Mouse (Mus musculus): Measurements from ENCODE around the gene Thrap3.
A peak's percentile ranks its signal among the peaks of the same experiment; 100 is the strongest.
"Not testable (repeated sequence)": the region's sequence is repeated elsewhere in the genome, so short reads cannot be mapped to it uniquely, and the experiment has no call there.

The Thrap3 gene

DNA sequence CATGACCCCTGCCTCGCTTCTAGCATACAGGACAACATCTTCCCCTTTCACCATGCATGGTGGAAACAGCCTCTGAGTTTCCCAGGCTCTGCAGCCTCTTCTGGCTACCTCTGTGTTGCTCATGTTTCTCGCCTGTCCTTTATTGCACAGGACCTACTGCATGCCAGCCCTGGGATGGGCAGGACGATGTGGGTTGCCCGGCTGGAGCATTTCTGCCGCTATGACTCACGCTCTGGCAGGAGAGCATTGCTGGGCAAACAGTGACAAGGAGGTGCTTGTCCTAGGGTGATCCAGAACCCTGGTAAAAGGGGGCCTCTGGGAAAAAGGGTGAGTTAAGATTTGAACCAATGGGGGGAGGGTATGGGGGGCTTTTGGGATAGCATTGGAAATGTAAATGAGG, 15.2 kb upstream of the Thrap3 start:
- no peak for DNase-seq

DNA sequence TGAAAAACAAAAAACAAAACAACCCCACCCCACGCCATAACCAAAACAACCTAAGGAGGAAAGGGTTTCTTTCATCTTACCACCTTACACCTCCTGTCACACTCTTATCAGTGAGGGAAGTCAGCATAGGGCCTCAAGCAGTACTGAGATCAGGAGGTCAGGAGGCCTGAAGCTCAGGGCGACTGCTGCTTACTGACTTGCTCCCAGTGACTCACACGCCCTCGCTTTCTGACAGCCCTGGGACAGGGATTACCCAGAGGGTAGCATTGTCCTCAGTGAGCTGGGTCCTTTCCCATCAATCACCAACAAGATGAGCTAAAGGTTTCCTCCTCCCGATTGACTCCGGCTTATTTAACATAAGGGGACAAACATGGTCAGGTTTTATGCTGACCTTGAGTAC, 4.5 kb upstream of the Thrap3 start:
- DNase-seq, result no peak

DNA sequence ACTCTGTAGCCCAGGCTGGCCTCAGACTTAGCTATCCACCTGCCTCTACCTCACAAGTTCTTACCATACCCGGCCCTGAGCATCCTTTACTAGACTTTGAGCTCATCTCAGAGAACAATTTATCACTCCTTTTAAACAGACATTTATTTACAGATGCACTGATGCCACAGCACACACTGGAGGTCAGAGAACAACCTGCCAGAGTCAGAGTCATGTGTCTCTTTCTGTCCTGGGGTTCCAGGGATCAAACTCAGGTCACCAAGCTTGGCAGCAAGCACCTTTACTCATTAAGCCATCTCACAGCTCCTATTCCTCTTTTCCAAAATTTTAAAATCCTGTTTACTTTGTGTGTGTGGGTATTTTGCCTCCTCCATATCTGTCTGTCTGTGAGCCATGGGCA, 2.8 kb upstream of the Thrap3 start:
- DNase-seq, result no peak

DNA sequence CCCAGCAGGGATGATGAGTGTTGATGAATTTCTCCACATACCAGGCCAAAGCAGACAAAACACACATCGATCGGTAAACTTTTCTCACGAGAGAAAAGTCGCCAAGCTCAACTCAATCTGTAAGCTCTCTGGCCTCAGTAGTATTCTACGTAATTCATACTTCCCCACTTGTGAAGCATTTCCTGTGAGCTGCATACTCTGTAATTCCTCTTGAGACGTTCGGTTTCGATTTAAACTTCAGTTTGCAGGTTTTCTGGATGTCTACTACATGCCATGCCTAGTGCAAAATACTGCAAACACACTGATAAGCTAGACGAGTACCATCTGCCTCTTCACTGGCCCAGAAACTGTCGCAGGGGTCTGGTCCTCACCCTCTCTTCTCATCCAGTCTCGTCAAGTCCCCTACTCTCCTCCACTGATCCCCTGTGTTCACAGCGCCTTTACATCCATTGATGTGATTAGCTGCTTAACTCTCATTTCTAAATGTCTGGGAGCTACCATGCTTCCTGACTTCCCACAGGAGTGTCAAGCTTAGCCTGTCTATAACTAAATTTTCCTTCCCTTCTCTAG, 2.2 kb upstream of the Thrap3 start:
- DNase-seq, result no peak

DNA sequence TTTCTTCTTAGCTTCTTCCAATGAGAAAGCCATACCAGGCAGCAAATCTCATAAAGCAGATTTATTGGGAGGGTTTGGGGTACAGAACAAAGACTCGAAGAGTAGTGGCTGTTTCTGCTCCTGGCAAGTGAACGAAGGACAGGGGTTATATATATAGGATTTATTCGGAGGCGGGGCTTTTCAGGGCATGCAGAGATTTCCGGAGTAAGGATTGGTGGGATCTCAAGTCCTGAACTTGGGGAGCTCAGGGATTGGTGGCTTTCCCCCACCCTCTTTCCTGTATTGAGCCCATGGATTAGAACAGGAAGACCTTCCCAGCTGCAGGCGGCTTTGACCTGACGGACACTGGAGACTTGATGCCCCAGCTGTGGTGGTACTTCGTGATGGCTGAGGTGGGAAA, 1.5 kb upstream of the Thrap3 start:
- DNase-seq, result no peak

DNA sequence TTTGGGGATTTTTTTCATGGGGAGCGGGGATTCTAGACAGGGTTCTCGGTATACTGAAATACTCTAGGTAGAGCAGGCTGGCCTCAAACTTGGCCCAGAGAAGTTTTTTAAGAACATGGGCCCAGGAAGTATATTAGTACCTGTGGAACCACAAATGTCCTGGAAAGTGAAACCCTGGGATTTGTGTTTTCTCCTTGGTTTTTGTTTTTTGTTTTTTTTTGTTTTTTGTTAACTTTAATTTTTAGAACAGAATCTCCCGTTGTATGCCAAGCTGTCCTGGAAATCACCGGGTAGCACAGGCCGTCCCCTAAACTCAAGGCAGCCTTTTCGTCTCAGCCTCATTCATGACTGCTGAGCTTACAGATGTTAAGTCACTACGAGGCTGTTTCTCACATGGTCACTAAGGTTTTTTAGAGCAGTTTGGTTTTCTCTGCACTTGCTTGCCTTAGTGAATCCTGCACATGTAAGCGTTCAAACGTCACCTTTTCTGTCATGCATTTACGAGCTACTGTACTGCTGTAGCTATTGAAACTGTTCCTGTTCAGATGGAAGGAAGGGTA, 856 bp upstream of the Thrap3 start:
- DNase-seq, result no peak

DNA sequence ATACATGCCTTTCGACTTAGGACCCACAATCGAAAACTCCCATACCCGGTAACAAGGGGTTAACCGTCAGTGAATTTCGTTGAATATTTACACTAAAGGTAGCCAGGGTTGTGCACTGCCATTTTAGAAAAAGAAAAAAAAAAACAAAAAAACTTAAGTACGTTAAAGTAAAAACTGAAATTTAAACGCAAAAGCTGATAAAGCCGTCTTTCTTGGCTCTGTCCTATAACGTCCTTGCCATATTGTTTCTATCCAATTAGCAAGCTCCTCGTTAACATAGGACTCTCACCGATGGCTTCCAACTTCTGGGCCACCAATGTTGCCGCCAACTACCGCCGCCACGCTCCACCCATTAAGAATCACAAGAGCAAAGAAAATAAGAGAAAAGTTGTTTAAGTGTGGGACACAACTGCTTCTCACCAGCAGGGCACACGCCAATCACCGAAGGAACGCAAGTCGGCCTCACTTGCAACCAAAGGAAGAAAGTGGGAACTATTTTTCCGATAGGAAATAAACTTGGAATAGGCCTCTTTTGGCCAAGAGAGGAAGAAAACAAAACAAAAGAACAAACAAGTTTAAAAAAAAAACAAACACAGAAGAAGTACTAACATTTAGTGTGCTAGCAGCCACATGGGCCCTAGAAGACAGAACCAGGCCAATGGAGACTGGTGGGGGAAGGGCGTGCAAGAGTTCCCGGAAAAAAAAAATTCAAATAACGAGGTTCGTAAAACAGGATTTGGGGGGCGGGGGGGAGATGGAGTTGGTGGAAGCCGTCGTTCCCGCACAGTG, 852 bp downstream of the Thrap3 start:
- DNase-seq, result no peak

DNA sequence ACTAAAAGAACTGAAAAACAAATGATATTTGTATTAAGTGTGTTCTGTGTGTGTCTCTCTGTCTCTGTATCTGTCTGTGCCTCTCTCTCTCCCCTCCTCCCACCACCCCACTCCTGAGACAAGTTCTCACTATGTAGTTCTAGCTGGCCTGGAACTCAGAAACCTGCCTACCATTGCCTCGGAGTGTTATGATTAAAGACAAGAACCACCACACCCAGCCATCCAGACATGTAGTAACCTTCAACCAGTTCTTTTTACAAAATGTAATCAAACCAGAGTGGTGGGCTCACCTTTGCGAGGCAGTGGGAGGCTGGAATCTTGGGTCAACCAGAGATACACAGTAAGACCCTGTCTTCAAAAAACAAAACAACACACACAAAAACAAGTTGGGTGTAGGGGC, 1.9 kb downstream of the Thrap3 start:
- DNase-seq, result no peak

DNA sequence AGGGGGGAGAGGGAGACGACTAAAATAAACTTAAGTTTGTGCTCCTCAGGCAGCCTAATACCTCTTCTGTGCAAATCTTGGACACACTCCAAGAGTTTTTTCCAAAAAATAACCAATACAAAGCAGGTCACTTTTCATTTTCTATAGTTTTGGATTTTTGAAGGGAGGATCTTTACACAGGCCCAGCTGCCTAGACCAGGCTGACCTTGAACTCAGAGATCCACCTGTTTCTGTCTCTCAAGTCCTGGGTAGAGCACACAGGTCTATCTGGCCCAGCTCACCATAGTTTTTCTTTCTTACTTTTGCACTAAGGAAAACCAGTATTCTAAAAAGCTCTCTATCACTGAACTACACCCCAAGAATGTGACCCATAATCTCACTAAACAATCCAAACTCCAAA, 2.5 kb downstream of the Thrap3 start:
- DNase-seq, result no peak

DNA sequence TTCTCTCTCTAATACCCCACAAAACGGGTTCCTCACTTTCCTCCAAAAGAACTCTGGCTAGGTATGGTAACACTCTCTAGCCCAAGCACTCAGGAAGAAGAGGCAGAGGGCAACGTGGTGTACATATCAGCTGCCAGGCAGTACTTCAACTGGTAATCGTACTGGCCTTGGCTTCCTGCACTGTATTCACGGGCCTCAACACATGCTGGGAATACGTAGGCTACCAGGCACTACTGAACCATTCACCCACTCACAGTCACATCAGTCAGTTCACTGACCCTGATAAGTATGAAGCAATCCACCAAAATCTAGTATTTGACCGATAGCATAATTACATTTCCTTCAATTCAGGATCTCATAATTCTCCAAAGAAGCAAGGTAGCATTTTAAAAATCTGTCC, 3.0 kb downstream of the Thrap3 start:
- DNase-seq, result no peak

DNA sequence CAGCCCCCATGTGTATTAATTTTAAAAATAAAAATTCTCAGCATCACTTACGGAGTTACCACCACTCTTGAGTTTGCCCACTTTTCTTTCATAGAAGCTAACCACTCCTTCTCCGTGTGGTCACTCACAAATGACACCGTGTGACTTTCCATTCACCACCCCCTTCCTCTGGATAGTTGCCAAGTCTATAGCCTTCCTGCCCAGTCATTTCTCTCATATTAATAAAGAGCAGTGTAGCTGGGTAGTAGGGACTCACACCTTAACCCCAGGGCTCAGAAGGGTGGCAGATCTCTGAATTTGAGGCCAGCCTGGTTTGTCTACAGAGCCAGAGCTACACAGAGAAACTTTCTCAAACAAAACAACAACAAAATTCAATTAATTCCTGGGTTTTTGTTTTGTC, 5.1 kb downstream of the Thrap3 start:
- no peak for DNase-seq

DNA sequence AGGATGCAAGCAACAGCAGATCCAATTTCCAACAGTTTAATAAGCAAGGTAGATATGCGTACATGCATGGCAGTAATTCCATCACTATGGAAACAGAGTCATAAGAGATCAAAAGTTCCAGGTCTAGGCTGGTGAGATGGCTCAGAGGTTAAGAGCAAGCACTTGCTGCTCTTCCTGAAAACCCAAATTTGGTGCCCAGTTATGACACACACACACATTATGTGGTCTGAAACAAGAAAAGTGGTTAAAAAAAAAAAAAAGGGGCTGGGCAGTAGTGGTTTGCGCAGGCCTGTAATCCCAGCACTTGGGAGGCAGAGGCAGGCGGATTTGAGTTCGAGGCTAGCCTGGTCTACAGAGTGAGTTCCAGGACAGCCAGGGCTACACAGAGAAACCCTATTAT, 7.6 kb downstream of the Thrap3 start:
- DNase-seq, result no peak

DNA sequence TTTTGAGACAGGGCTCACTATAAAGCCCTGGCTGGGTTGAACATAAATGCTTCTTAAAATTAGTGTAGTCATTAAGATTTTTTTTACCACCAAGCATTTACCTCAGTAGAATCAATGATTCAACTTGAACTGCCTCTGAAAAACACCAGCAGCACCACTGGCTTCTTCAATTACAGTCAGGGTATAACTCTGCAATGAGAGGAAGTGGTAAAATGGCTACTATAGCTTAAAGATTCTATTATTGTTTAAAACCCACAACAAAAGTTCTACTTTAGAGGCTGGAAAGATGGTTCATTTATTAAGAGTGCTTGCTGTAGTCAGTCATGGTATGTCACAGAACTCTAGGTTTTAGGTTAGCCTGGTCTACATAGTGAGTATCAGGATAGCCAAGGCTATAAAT, 8.3 kb downstream of the Thrap3 start:
- no peak for DNase-seq

DNA sequence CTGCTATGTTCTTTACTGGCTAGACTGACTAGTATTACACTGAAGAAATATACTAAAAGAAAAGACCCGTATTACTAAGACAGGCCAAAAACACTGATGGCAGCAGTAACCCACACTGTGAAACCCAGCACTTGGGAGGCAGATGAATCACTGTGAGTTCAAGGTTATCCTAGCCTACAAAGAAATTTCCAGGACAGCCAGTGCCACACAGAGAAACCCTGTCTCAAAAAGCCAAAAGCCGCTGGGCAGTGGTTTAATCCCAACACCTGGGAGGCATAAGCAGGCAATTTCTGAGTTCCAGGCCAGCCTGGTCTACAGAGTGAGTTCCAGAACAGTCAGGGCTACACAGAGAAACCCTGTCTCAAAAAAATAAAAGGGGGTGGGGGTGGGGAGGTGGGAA, 11.9 kb downstream of the Thrap3 start:
- no peak for DNase-seq

DNA sequence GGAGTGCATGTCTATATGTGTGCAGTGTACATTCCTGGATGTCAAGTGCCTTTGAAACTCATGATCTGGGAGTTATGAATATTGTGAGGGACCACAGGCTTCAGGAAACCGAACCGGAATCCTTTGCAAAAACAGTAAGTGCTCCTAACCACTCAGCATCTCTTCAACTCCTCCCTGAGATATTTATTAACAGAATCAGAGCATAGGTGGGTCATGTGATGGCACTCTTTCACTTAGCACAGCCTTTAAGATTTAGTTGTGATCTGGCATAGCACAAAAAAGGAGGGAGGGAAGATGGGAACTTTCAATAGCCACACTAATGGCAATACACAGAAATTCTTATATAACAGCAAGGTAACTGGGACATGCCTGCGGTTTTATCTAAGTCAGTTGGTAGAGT, 15.5 kb downstream of the Thrap3 start:
- DNase-seq, result no peak

DNA sequence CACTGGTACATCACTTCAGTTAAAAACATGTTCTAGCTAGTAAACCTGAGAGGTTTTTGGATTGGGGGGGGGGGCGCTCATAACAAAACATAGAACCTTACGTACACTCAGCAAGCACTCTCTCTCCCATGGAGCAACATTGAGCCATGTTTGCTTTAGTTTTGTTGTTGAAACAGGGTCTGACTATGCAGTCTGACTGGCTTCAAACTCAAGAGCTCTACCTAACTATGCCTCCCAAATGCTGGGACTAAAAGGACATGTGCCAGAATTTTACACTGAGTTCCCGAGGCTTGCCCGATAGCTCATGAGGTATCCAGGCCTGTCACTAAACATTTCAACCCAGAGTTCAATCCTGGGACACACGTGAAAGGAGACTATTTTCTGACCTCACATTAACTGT, 19.5 kb downstream of the Thrap3 start:
- DNase-seq, result no peak

DNA sequence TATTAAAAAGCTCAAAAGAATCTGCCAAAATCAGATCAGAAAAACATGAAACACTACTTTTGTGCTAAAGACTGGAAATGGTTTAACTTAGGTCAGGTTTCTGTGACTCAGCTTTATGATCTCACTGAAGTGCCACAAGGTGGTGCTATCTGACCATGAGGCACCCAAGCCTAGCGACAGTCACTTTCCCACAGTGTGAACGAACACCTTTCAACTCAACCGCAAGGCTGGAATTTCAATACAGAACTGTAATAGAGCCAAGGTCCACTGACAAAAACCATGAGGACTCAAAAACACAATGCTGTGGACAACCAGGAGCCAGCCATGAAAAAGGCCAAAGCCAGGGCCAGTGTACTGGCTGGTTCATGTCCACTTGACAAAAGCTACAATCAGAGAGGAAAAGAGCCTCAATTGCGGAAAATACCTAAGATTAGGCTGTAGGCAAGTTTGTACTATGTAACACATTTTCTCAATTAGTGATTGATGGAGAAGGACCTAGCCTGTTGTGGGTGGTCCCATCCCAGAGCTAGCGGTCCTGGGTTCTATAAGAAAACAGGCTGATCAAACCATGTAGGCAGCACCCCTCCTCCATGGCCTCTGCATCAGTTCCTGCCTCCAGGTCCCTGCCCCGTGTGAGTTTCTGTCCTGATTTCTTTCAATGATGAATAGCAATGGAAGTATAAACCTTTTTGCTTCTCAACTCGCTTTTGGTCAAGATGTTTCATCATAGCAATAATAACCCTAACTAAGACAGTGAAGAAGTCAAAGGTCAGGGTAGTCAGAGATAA, 21.2 kb downstream of the Thrap3 start:
- DNase-seq, result peak; percentile 39

DNA sequence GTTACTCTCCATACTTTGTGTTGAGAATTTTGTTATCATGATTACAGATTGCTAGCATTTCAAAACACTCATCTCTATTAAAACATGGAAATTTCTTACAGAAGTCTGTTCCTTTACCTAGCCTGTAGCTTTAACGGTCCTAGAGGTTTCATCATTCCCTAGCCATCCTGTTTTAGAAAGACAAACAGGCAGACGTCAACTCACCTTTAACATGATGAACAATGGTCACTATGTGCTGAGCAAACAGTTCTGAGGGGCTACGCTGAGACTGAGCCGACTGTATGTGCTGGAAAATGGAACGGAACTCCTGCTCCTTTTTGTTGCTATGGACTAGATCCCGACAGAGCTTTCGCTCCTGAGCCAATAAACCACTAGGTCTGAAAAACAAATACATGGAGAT, 26.6 kb downstream of the Thrap3 start:
- not testable (repeated sequence) for DNase-seq

DNA sequence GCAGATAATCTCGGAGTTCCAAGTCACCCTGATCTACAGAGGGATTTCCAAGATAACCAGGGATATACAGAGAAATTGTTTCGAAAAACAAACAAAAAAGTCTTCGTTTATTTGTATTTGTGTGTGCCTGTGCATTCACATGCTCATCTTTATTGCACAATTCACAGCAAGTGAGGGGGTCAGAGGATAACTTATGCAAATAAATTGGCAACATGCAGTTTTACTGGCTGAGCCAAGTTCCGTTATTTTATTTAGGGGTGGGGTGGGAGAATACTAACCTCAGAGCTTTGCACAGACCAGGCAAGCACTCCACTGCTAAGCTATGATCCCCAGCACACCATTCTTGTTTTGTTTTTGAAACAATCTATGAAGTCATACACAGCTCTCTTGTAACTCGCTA, 28.8 kb downstream of the Thrap3 start:
- DNase-seq, result no peak

DNA sequence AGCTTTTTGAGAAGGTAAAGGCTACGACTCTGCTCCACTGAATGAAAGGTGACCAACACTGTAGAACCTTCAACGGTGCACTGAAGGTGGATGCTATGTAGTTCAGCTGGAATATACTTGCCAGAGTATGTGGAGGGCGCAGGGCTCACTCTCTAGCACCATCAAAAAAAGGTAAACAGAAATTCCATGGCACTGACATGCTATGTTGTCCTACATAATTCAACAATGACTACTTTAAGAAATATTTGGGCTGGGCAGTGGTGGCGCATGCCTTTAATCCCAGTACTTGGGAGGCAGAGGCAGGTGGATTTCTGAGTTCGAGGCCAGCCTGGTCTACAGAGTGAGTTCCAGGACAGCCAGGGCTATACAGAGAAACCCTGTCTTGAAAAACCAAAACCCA, 31.8 kb downstream of the Thrap3 start:
- not testable (repeated sequence) for DNase-seq

DNA sequence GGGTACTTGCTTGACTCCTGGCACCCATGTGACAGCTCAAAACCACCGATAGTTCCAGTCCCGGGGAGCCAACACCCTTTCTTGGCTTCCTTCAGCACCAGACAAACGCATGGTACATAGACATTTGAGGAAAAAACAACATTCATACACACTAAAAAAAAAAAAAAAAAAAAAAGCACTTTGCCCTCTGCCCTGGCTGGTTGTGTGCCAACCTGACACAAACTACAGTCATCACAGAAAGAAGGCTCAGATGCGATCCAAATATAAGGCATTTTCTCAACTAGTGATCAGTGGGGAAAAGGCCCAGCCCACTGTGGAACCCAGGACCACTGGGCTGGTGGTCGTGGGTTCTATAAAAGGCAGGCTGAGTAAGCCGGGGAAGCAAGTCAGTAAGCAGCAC, 33.7 kb downstream of the Thrap3 start:
- no peak for DNase-seq

DNA sequence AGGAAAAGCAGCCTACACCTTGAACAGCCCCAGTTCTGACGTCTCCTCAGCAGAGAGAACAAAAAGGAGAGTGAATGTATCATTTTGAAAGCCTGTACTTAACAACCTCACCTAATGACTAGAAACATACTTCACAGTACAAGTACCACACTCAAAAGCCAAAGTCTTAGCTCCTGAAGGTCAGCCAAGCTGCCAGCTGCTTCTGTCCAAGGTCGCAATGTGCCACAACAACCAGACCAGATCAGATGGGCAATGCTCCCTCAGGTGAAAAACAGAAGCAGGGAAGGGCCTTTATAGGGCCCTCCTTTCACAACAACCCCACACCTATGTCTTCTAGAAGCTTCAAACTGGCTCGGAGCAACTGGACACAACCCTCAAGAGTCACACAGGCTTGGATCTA, 36.5 kb downstream of the Thrap3 start:
- DNase-seq, result no peak

DNA sequence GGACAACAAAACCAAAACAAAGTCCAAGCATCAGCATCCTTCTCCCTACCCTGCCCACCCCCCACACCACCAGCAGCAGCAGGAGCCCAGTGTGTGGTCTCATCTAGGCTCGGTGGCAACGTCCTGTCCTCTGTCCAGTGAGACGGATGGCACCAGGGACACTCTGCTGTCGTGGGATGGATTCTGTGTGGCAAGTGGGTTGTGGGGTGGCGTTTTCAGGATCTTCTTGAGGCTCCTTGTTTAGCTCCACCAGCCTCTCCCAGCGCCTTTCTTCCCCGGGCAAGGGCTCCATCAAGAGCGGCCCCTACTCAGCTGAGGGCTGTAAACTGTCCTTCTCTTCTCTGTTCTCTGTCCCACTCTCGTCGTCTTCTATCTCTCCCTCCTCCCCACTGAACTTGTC, 37.5 kb downstream of the Thrap3 start:
- not testable (repeated sequence) for DNase-seq

DNA sequence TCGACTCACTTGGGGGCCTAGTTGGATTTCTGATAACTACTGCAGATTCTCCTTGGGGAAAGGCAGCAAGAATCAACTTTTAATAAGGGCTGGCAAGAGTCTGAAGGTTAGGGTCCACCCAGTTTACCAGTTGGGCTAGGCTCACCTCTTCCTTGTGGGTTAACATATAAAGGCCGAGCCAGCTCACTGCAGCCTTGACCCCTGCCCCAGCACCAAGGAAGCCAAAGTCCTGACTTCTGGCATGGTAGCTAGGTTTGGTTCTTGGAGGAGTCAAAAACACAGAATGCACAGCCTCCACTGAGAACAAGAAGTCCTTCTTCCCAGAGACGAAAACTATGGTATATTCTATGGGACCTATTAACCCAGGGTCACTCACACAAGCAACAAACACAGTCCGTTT, 38.9 kb downstream of the Thrap3 start:
- DNase-seq, result no peak

All from cerebellum, adult 11 months (tissue).